Mouse (Mus musculus) right cerebral cortex, postnatal 10 days (tissue): ENCODE results near the gene Oxct1.

Experiments
- DNase-seq, 2 experiments: peaks; one replicate each; pipeline ENCODE4 v3.0.0; 2021; ENCODE audit warnings: low spot score in 2 of 2

Gene Oxct1

DNA sequence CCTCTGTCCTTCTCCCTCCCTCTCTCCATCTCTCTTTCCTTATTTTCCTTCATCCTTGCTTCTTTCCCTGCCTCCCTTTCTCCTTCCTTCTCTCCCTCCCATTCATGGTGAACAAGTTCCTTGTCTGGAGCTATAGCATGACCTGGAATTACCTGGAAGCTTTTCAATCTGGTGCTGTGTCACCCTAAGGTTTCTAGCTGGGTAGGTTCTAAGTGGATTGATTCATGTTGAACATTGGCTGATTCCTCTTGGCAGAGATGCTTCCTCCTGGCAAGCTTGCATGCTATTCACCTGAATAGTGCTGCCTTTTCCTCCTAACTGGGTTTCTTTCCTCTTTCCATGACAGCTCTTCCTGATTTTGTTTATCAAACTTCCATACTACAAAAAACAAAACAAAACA lies 2.8 kb downstream of the Oxct1 start:
- no peak for DNase-seq

DNA sequence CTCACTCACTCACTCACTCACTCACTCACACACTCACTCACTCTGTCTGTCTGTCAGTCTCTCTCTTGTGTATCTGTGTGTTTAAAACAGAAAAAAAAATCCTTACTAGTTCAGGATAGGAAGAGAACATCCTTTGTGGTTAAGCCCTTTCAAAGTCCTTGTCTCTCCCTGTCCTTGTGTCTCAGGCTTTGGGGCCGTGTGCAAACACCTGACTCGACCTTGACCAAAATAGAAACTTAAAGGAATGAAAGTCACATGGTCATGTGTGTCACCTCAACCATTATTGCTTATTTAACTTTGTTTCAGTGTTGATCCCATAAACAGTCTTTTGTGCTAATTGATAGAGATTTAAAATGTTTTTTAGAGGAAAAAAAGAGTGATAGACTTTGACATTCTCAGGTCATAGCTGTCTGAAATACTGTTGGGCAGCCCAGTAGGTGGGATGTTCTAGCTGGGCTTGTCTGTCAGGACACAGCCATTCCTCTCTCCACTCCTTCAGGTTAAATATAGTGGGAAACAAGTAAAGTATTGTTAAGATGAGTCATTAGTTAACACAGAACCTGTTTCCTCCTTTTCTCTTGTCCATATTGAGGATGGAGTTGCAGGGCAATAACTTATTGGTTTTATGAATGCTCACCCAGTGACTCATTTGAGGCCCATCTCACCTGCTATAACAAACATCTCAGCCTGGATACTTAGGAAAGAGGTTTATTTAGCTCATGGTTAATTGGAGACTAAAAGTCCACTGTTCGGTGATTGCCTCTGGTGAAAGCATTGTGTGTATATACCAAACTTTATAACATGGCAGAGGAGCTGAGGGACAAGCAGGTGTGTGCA lies 7.2 kb downstream of the Oxct1 start:
- no peak for DNase-seq

DNA sequence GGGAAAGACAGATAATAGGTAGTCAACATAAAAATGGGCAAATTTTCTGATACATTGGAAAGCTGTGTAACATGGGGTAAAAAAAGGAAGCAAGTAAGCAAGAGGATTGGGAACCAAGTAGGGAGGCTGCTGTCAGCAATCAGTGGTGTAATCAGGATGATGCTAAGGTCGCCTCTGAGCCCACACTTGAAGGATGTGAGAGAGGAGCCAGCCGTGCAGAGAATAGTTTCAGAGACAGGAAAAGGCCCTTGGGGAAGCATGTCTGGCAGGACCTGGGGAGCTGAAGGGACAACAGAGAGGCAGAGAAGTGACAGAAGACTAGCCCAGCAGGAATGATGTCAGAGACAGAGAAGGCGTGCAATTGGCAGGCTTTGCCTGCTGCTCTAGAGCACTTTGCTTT lies 16.2 kb downstream of the Oxct1 start:
- no peak for DNase-seq

DNA sequence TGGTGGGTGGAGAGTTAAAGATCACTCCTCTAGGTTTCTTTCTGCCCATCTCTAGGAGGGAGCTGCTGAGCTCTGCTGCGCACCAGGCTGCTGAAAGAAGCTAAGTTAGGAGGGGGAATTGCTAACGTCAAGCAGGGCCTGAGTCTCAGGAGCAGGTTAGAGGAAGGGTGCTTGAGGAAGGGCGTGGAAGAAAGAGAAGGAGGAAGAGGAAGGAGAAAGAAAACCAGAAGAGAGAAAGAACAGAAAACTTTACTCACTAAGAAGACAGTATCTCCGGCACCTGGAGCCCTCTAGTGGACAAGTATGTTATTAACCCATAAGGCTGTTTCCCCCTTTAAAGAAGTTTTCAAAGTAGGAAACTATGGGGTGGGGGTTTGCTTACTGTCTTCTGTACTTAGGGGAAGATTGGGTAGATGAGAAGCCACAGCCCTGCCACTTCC lies 16.9 kb downstream of the Oxct1 start:
- no peak for DNase-seq

DNA sequence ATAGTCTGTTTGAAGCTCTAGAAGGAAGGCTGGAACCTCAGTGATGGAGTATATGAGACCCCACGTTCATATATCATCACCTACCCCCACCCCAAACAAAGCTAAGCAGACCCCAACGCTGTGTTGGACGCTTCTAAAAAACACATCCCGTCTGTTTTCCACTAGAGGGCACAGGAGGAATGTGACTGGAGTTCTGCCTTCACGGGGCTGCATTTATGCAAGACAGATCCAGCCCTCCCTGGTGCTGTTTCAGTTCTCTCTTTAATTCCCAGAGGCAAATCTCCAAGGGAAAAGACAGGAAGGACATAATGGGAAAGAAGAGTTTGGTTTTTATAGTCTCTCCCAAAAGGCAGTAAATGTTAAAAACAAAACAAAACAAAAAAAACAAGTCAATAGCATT lies 30.4 kb downstream of the Oxct1 start:
- DNase-seq = peak; percentile 61 to 67

DNA sequence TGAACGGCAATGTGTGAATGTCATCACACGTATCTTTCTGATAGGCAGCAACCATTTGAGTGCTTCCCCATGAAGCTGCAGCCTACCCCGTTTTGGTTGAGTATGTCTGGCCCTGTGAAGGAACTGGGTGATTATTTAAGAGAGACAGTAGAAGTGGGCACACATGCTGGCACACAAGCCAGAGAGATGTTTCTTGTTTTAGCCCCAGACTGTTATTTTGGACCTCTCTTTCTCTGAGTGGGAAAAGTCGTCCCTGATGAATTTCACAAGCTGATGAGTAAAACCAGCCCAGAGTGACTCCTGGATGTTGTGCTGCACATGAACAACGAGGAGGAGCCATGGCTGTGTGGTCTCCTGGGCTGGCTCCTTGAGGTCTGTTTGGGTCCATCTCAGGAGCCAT lies 37.4 kb downstream of the Oxct1 start:
- DNase-seq = peak in 1 of 2 experiments; percentile 41

DNA sequence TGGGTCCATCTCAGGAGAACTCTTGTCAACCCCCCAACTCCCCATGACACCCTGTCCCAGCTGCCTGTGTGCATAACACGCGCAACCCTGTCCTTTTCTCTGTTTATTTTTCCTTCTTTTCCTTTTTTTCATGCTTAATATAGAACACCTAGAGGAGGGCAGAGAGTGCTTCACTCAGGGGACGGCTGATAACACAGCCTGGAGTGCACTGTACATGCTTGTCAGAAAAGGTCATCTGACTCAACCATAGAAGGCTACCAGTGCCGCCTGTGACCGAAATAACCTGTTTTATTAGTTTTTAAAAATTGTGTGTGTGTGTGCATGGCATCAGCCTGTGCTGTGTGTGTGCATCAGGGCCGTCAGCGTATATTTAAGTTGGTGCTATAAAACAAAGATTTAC lies 37.8 kb downstream of the Oxct1 start:
- DNase-seq = no peak

DNA sequence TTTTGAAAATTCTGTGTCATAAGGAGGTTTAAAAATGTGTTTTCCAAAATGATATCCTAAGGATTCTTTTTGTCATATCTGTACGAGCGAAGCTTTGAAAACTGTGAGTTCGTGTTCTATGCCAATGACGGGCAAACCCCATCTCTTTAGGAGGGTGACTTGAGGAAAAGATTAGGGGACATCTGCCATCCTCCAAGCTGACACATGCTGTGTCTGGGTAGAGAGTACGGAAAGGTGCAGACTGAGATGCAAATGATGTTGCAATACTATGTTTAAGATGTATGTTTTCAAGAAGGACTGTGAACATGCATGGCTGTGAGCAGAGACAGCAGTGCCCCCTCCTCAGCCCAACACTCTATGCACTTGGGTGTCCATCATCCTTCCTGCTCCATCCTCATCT lies 38.5 kb downstream of the Oxct1 start:
- DNase-seq = no peak

DNA sequence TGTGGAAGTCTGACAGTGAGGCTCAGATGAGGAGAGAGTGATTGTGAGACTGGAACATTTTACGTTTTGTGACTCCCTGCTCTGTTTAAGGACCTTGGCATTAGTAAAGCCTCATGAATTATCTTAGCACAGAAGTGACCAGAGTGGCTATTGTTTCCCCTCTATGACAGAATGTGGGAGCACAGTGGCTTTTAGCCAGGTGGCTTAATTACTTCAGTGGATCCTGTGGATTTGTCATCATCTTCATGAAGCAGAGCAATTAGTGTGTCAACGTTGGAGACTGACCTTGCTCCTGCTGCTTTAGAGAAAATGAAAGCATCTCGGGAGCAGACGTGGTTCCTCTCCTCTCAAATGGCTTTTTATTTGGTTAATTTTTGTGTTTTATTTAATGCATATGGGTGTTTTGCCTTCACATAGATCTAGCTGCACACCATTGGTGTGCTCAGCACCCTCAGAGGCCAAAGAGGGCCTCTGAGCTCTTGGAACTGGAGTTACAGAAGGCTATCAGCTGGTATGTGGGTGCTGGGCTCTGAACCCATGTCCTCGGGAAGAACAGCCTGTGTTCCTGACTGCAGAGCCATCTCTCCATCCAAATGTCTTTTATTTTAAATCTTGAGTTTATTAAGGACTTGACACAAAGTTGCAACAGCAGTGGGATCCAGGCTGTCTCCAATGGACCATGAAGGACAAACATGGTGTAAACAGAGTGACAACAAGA lies 41.2 kb downstream of the Oxct1 start:
- DNase-seq = no peak

DNA sequence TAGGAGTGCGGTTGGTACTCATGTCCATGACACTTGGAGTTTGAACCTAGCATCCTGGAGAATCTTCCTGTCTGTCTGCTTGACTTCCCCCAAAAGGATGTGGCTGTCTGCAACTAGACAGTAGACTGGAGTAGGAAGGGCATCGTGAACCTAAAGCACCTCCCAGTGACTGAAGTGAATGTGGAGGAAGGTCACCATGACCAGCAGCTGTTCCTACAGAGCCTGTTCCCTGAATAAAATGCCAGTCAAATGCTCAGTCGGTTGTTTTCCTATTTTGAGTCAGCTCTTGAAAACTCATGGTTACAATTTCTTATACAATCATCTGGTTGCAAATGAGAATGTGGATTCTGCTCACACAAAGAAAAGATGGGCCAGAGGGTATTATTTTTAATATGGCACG lies 51.8 kb downstream of the Oxct1 start:
- DNase-seq = no peak

DNA sequence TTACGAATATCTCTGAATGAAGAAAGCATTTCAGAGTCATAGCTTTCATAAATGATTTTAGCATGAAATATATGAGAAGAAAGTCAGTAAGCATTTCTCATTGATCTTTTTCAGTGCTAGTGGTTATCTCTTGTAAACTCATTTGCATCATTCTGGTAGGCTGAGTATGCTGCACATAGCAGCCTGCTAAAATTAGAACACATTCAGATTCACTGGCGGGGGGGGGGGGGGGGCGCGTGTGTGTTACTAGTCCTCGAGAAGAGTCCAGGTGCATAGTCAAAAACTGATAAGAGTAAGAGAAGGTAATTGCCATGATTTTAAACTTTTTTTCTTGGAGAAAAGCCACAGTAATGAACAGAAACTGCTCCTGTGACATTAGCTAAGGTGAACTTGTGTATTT lies 52.6 kb downstream of the Oxct1 start:
- DNase-seq = no peak

DNA sequence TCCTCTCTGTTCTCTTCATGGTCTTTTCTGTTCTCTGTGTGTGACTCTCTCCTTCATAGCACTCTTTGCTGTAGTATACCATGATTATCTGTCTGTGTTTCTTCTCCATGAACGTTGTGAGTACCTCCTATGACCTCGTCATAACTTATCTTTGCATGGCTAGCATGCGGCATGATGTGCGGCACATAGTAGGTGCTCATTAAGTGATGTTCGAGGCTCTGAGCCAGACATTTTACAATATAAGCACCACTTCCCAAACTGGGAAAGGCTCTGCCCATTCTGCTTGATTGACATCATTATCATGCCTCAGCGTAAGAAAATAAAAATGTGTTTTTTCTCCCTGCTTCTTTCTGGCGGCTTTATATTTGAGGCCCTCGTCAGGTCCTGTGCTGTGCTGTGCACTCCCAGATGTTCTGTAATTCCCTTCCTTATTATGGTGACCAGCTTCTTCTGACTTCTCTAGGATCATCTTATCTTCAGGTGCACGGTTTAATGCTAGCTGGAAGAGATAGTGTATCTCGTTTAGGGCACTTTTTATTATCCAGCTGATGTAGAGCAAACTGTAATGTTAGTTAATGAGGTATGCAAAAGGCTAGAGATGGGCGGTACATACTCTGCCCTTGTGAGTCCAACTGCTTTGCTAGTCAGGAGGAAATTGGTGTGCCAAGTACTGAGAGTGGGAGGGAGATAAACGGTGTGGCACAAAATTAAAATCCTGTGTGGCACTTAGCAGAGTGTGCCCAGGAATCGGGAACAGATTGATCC lies 53.4 kb downstream of the Oxct1 start:
- no peak for DNase-seq

DNA sequence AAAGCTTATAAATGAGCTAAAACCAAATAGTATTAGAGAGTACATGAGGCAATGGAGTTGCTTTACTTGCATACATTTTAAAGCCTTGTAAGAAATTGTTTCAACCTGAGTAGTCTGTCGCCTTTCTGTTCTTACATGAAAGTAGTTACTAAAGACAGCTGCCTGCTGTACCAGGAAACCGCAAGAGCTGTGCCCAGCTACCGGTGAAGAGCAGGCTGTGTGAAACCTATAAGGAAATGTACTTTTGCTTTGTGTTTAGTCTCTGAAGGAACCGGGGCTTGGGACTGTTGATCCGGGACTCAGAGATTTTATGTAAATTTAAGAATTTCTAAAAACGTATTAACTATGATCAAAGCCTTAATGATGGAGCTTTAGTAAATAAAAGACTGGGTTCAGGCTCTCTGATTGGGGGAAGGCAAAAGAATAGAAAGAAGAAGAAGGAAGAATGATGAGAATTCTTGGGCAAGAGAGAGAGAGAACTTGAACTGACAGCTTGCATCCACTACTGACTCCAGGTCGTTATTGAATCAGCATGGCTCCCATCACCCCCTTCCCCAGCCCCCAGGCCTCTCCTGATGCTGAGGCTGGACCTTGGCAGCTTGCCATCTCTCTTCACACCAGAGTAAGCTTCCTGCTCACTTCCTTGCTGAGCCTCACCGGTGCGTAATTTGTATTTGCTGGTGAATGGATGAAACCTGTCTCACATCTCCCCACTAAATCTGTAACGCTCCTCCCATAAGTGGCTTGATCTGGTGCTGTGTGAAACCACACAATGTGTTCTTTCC lies 59.6 kb downstream of the Oxct1 start:
- DNase-seq = peak in 1 of 2 experiments; percentile 36

DNA sequence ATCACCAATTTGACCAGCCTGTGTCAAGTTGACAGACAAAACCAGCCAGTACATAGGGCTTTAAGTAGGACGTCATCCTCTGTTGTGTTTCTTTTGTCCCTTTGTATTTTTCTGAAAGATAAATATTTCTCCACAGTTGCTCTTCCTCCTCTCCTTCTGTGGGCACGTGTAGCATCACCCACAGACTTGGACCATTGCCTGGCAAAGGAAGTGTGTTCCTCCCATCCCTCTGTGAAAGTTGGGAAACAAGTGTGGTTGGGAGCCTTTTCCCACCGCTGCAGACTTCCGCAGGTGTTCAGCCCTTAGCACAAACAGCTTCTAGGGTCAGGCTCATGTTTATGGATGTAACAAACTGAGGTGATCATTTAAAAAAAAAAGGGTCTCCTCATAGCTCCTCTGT lies 61.3 kb downstream of the Oxct1 start:
- DNase-seq = peak; percentile 46 to 55

DNA sequence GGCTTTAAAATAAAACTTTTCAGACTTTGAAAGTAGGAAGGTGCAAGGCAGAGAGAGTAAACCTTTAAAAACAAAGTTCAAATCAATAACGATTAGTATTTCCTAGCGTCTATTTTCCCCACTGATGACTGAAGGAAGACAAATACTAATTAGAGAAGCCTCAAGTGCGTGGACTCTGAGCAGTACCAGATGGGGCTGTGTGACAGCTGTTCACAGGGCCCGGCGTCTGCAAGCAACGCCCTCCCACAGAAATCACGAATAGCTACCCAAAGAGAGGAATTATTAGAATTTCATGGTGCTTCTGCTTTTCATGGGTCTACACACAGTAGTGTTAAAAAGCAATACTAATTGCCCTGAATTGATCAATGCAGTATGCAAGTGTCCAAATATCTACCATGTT lies 61.7 kb downstream of the Oxct1 start:
- DNase-seq = no peak

DNA sequence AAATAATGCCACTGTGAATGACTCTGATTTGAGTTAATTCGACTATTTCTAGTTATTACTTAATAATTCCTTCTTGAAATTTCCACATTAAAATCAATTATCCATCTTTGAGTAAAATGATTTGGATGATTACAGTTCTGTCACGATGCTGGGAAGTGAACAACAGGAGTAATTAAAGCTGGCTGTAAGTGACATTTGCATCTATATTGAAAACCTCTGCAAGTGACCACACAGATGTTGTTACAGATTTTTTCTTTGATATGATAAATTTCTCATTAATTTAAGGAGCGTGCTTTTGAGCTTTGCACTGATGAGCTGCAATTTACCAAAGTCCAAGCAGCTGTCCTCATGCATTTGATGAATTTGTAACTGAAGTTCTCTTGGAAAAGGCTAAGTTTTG lies 64.4 kb downstream of the Oxct1 start:
- DNase-seq = no peak

DNA sequence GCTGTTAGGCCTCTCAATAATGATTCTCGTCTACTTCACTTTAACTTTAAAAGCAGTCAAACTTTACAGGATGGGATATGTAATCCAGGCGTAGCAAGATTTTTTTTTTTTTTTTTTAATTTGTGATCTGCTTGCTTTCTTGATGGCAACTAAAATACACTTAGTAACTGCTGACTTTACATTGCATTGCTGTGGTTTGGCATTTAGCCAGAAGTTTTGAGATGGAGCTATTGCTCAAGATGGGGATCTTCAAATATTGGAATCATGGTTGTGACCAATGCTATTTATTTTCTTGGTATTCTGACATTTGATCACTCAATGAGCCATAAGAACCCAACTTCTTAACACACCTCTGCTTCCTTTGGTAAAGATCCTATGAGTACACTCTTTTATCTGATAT lies 66.4 kb downstream of the Oxct1 start:
- DNase-seq = no peak

DNA sequence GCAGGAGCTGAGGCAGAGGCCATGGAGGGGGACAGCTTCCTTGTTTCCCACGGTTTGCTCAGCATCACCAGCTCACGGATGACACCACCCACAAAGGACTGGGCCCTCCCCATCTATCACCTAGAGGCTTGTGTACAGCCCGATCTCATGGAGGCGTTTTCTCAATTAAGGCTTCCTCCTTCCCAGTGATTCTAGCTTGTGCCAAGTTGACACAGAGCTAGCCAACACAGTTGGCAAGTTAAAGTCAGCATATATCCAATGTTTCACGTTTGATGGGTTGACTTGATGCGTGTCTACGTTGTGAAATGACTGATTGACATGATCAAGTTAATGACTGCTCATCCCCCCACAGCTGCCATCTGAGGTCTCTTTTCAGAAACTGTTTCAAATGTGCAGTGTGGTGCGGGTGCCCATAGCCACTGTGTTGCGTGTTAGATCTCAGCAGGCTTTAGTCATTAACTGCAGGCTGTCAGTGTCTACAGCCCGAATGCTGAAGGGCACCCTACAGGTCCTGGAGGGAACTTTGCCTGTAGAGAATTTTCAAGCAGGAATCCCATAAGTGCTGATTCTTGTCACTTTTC lies 74.2 kb downstream of the Oxct1 start:
- DNase-seq = no peak

DNA sequence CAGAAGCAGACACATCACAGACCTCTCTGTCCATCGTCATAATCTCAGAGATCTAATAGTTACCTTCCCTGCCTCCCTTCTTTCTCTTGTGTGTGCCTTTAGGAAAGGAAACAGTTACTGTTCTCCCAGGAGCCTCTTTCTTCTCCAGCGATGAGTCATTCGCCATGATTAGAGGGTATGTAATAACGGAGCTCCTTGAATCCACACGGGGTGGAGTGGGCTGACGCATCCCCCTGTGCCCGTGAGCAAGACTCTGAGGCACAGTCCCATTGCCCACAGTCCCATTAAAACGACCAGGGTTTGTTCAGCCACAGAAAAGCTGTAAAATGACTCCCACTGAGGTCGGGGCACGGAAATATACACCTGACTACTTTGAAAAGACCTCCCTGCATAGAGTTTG lies 74.8 kb downstream of the Oxct1 start:
- no peak for DNase-seq

DNA sequence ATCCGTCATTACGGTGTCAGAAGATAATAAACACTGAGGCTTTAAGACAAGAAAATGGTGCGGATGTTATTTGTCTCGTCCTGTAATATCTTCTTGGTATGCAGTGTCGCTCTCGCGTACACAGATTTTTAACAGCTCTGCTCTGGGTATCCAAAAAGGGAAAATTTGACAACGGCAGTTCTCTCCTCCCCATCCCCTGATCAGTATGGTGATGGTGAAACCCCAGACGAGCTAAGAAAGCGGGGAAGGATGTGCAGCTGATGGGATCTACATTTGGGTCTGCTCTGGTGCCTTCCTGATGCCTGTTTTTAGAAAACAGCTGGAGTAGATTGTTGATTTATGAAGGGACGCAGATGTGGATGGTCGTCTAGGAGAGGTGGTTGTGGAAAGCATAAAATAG lies 78.1 kb downstream of the Oxct1 start:
- DNase-seq = peak in 1 of 2 experiments; percentile 34

DNA sequence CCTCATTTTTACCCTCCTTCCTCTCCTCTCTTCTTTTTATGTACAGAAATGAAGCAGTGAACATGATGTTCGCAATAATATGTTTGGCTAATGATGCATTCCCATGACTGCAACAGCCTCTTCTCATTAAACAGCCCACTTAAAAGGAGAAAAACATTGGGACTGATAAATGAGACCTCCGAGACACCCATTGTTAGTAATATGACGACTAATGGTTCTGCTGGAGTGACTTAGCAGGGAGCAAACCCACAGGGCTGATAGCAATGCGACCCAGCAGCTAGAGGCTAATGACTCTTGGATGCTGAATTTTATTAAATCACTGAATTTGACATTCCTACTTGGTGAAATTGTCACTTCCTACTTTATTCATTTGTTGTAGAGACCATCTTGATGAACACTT lies 79.3 kb downstream of the Oxct1 start:
- no peak for DNase-seq
